Mouse (Mus musculus) embryonic fibroblast, embryonic 13.5 days (primary cell): ENCODE data around the gene Pcsk6. TPM values are rescaled to one million over a fixed set of nuclear protein-coding genes. Genes with fewer than 3 reads are reported as not detected.

Source experiments
- H3K27ac ChIP-seq: 2 replicates; pipeline ENCODE4 v1.5.1; 2012; ENCODE audit warnings: low read length, control low read depth, inconsistent platforms; ENCODE audit not compliant: insufficient read depth
- H3K4me1 ChIP-seq: 2 replicates; pipeline ENCODE4 v1.6.1; 2011; ENCODE audit warnings: low read length; ENCODE audit not compliant: control insufficient read depth, insufficient read depth
- H3K4me3 ChIP-seq: 2 replicates; pipeline ENCODE4 v1.5.1; 2011; ENCODE audit warnings: mild to moderate bottlenecking, control low read depth, low read length; ENCODE audit not compliant: insufficient read depth
- CTCF ChIP-seq: IDR thresholded peaks from 2 replicates; pipeline ENCODE4 v1.5.1; 2011; ENCODE audit warnings: mild to moderate bottlenecking, control low read depth, low read length, moderate library complexity, borderline replicate concordance; ENCODE audit not compliant: insufficient read depth
- POLR2A ChIP-seq: IDR thresholded peaks from 2 replicates; pipeline ENCODE4 v1.6.1; 2011; ENCODE audit warnings: low read depth, mild to moderate bottlenecking, control low read depth, low read length, moderate library complexity
- polyA plus RNA-seq: library from polyadenylated mRNA; stranded (reverse); fragments of >200 nt; gene quantifications from 2 replicates; pipeline ENCODE4 v1.2.4, GENCODE M21; 2011; ENCODE audit warnings: low read depth; ENCODE audit not compliant: missing spikeins, insufficient read length

Pcsk6 gene
- polyA plus RNA-seq, 1 experiment: 19.2 TPM

- TF ChIP-seq POLR2A: no peak
- no peak for TF ChIP-seq CTCF
- no peak overlapping the region for H3K4me3 ChIP-seq
- no peak overlapping the region for H3K27ac ChIP-seq
These were observed 97.8 kb downstream of the Pcsk6 start for GRCm38 (mm10) chr7:65959221-65959924.

GRCm38 (mm10) chr7:65962611-65963010, 101.1 kb downstream of the Pcsk6 start:
- no peak overlapping the region for H3K4me3 ChIP-seq
- no peak overlapping the region for H3K27ac ChIP-seq
- no peak for TF ChIP-seq POLR2A
- no peak for TF ChIP-seq CTCF
- H3K4me1 ChIP-seq: peaks cover 3% of the 10 kb centered on the region; the same call in 1 of the 2 replicates

More at GRCm38 (mm10) chr7:65959221-65959924, 97.8 kb downstream of the Pcsk6 start:
- H3K4me1 ChIP-seq: peaks cover 7% of the 10 kb centered on the region

- peak overlapping the region; percentile 75 for H3K27ac ChIP-seq
These were observed 102.9 kb downstream of the Pcsk6 start for GRCm38 (mm10) chr7:65964398-65964797.

DNA sequence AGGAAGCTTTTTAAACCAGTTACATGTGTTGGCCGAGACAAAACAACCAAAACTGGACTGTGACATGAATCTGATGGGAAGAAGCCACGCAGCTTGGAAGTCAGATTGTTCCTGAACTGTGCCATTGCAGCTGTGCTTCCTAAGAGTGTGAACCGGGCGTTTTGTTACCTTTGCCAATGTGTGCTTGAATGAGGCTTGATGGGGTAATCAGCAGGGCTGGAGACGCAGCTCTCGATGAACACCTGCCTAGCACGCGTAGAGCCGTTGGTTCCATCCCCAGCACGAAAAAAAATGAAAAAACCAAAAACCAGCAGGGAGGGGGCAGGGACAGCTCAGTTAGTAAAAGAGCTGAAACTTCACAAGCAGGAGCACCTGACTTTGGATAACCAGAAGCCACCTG, 109.8 kb downstream of the Pcsk6 start:
- TF ChIP-seq CTCF (no peak), POLR2A (no peak)
- H3K4me3 ChIP-seq: no peak overlapping the region
- no peak overlapping the region for H3K27ac ChIP-seq
- H3K4me1 ChIP-seq: no peaks in the 10 kb centered on the region

More at GRCm38 (mm10) chr7:65964398-65964797, 102.9 kb downstream of the Pcsk6 start:
- no peak overlapping the region for H3K4me3 ChIP-seq
- TF ChIP-seq CTCF (no peak), POLR2A (no peak)
- peaks cover 3% of the 10 kb centered on the region; the same call in 1 of the 2 replicates for H3K4me1 ChIP-seq

- peaks cover 12% of the 10 kb centered on the region for H3K4me1 ChIP-seq
- TF ChIP-seq CTCF: no peak
- H3K4me3 ChIP-seq: no peak overlapping the region
- no peak overlapping the region for H3K27ac ChIP-seq
These were observed 115.8 kb downstream of the Pcsk6 start for GRCm38 (mm10) chr7:65977286-65977685.

DNA sequence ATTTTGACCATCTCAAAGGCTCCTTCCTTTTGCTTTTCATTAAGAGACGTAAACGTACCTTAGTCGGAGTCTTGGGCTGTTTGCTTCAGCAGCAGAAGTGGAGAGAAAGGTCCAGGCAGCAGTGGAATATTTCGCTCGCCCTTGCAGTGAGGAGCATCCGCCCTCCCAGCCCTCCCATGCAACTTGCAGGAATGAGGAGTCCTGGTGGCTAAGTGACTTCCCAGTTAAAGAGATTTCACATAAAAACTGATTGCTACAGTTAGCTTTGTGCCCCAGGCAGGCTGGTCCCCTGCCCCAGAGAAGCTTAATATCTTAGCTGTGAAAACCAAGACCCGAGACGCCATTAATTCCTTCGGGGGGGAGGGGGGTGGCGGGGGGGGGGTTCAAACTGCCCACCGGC, 116.4 kb downstream of the Pcsk6 start:
- Histone ChIP-seq H3K4me1 (peaks cover 12% of the 10 kb centered on the region), H3K27ac (no peak overlapping the region), H3K4me3 (no peak overlapping the region)
- TF ChIP-seq POLR2A (no peak), CTCF (no peak)

DNA sequence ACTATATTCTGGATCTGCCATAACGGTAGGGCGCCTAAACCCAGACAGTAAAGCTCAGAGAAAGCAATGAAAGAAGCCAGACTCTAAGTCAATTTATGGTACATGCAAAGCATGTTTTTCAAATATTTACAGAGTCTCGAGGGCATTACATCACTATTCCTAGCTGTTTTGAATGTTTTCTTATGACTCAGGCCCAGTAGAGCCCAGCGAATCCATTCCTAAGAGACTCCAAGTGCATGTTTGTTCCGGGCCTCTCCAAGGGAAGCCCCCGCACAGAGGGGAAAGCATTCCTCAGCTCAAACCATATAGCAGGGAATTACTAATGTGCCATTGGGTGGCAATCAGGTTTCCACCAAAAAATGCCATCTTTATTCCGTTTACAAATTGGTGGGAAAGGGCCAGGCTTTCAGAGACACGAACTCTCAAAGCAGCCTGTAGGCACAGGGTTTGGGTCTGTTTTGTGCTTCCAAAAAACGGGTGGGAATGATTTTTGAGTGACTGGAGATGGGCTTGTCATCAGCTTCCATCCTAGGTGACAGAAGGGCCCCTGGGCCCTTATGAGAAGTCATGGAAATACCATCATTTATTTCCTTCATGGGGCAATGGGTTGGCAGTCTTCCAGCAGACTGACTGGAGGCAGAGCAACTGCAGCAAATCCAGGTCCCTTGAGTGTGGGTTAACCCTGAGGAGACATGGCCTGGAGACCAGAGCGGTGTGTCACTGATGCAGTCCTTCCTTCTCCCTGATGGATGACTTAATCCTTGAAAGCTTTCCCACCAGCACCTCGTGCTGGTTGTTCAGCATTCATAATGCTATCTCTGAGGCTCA, 117.7 kb downstream of the Pcsk6 start:
- no peak overlapping the region for H3K4me3 ChIP-seq
- no peak for TF ChIP-seq CTCF
- TF ChIP-seq POLR2A: no peak
- peak overlapping the region; percentile 81 for H3K27ac ChIP-seq
- peaks cover 12% of the 10 kb centered on the region for H3K4me1 ChIP-seq

- peaks cover 12% of the 10 kb centered on the region for H3K4me1 ChIP-seq
- no peak for TF ChIP-seq POLR2A
- no peak for TF ChIP-seq CTCF
These were observed 118.5 kb downstream of the Pcsk6 start for GRCm38 (mm10) chr7:65980000-65980399.

DNA sequence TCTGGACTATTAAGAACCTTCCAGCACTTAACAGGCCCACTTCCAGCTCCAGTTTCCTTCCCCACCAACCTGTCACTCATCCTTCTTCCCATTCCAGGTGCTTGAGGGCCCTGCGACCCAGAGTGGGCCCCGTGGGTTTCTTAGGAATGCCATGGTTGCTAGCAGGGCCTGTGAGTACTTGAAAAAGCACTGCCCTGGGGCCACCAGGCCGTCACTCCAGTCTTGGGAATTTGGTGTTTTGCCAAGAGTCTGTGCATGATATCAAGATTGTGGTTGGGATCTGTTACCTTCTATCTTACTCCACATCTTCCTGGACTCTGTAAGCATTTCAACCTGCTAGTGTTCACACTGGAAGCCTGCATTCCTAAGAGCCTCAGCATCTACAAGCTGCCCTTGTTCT, 120.5 kb downstream of the Pcsk6 start:
- Histone ChIP-seq H3K4me1 (peaks cover 12% of the 10 kb centered on the region), H3K4me3 (no peak overlapping the region), H3K27ac (no peak overlapping the region)
- no peak for TF ChIP-seq CTCF
- TF ChIP-seq POLR2A: no peak

More at GRCm38 (mm10) chr7:65980000-65980399, 118.5 kb downstream of the Pcsk6 start:
- no peak overlapping the region for H3K4me3 ChIP-seq
- H3K27ac ChIP-seq: peak overlapping the region; percentile 81; the same call in 1 of the 2 replicates

- H3K4me3 ChIP-seq: no peak overlapping the region
- H3K4me1 ChIP-seq: no peaks in the 10 kb centered on the region
- no peak for TF ChIP-seq POLR2A
- TF ChIP-seq CTCF: no peak
- no peak overlapping the region for H3K27ac ChIP-seq
These were observed 126.7 kb downstream of the Pcsk6 start for GRCm38 (mm10) chr7:65988249-65988648.
